Mouse (Mus musculus) neural tube, embryonic 14.5 days (tissue): ENCODE measurements at regions not wholly inside any gene's neighbourhood (a gene's known extent, or its start where the extent isn't known, plus 50 kb on each side); places are given as distances from the start of the nearest gene placed in this dataset.
A peak's percentile ranks its signal among the peaks of the same experiment; 100 is the strongest.

Experiments
- ATAC-seq: fragments of 200-750 bp; cut with Nextera tagmentation; 2 replicates; pipeline ENCODE4 v1.8.0; 2017; ENCODE audit warnings: low read depth, mild to moderate bottlenecking, moderate TSS enrichment, moderate library complexity
- H3K27ac ChIP-seq: fragments of 300-500 bp; sonication (generic); 2 replicates; pipeline ENCODE4 v1.5.1; 2014; ENCODE audit warnings: low read depth, mild to moderate bottlenecking, control low read depth, low read length, moderate library complexity, mixed read lengths
- H3K27me3 ChIP-seq: fragments of 300-500 bp; sonication (generic); 2 replicates; pipeline ENCODE4 v1.6.1; 2014; ENCODE audit warnings: low read length; ENCODE audit not compliant: control insufficient read depth, insufficient read depth
- H3K36me3 ChIP-seq: fragments of 300-500 bp; sonication (generic); 2 replicates; pipeline ENCODE4 v1.6.1; 2014; ENCODE audit warnings: low read length, mixed read lengths; ENCODE audit not compliant: control insufficient read depth, insufficient read depth
- H3K4me1 ChIP-seq: fragments of 300-500 bp; sonication (generic); 2 replicates; pipeline ENCODE4 v1.6.1; 2014; ENCODE audit warnings: low read length; ENCODE audit not compliant: control insufficient read depth, insufficient read depth
- H3K4me2 ChIP-seq: fragments of 300-500 bp; sonication (generic); 2 replicates; pipeline ENCODE4 v1.6.1; 2014; ENCODE audit warnings: mild to moderate bottlenecking, low read depth, low read length, control low read depth
- H3K4me3 ChIP-seq: fragments of 300-500 bp; sonication (generic); 2 replicates; pipeline ENCODE4 v1.5.1; 2014; ENCODE audit warnings: low read depth, low read length, control low read depth, mixed read lengths
- H3K9ac ChIP-seq: fragments of 300-500 bp; sonication (generic); replicated peaks from 2 replicates; pipeline ENCODE4 v1.6.1; 2014; ENCODE audit warnings: low read depth, mild to moderate bottlenecking, control low read depth, low read length, mixed read lengths
- H3K9me3 ChIP-seq: fragments of 300-500 bp; sonication (generic); 2 replicates; pipeline ENCODE4 v1.6.1; 2016; ENCODE audit warnings: low read length; ENCODE audit not compliant: control insufficient read depth
- WGBS: fragments of 180-500 bp; shearing (Covaris S2); extraction: QIAGEN DNeasy Blood & Tissue Kit; methylation state at CpG from one replicate; pipeline ENCODE4 v1.1.7; 2014; 5-methylcytosine and 5-hydroxymethylcytosine counted together

DNA sequence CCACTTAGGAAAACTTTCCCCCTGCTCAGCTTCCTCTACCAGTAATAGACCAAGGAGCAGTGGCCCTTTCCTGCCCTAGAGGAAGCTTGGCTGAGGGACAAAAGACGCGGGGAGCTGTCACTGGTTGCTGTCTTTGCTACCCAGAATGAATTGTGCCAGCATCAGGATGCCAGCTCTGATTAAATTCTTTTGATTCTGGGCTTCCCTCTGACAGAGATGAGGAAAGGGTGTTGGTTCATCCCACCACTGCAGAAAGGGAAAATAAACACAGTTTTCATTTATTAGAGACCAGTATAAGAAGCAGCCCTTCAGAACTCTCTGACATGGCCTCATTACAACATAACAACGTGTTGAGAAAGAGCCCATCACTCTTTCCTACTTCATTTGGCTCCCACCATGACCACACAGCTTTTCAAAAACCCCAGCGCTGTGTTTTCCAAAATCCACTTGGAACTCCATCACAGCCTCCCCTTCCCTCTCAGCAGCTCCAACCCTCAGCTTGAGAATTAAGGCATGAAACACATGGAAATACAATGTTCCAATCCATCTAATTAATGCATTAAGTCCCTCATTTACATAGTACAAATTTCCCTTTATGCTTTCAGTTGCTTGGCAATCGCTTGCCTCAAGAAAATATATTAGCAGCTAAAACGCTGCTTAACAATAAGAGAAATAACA, 429.6 kb downstream of the Efnb2 start:
- H3K4me2 ChIP-seq: no peak overlapping the region
- H3K9me3 ChIP-seq: no peaks in the 10 kb centered on the region
- no peaks in the 10 kb centered on the region for H3K27me3 ChIP-seq
- WGBS: 36% methylated on average over 6 of the region's 6 CpGs
- no peak for ATAC-seq
- no peak overlapping the region for H3K4me3 ChIP-seq
- no peak overlapping the region for H3K9ac ChIP-seq
- H3K4me1 ChIP-seq: 0 out of 2 replicates have a peak, but pooled peaks cover 4% of the 10 kb centered on the region
- H3K27ac ChIP-seq: no peak overlapping the region
- H3K36me3 ChIP-seq: no peaks in the 10 kb centered on the region

DNA sequence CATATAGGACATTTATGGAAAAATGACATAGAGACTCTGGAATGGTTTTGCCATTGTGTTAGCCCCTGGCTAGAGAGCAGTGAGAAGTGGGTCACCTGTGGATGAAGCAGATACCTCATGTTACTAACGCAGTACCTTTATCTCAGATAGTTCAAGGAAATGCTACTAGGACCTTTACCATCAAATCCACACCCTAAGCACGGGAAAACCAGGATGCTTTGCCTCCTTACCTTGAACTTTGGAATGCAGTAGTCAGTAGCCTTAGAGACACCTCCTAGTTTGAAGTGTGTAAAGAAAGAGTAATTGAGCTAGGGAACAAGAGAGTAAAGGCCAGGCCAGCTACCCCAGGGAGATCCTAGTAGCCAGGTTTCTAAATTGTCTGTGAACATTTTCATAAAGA, 435.0 kb downstream of the Efnb2 start:
- Histone ChIP-seq H3K4me2 (no peak overlapping the region), H3K4me3 (no peak overlapping the region), H3K4me1 (no peaks in the 10 kb centered on the region), H3K27ac (no peak overlapping the region), H3K9me3 (no peaks in the 10 kb centered on the region), H3K27me3 (no peaks in the 10 kb centered on the region), H3K36me3 (no peaks in the 10 kb centered on the region), H3K9ac (no peak overlapping the region)
- 92% methylated on average over 2 of the region's 2 CpGs for WGBS
- no peak for ATAC-seq

DNA sequence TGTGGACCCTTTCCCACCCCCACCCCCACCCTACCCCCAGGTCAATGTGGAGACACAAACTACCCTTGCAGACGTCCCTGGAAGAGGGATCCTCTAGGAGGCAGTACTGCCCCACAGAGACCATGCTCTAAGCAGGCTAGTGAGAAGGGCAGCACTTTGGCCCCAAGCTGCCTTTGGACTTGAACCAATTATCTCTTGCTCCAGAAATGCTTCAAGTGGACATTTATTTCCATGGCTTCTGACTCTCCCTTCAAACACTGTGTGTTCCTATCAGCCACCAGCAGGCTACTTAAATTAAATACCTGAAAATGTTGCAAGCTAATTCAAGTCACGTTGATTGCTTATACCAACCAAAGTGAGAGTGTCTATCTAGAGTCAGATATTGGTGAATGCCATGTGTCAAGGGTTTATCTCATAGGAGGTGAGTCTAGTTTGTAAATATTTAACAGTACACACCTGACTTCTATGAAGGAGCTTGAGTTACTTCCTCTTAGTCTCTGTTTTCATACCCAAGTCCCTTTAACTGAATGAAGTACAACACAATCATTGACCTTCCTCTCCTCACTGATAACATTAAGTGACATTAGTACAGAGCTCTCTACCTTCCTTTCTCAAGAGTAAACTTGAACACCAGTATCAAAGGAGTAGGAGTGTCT, 435.7 kb downstream of the Efnb2 start:
- Histone ChIP-seq H3K4me2 (no peak overlapping the region), H3K27ac (no peak overlapping the region), H3K9ac (no peak overlapping the region), H3K36me3 (no peaks in the 10 kb centered on the region), H3K4me1 (no peaks in the 10 kb centered on the region; the same call in 1 of the 2 replicates), H3K4me3 (no peak overlapping the region), H3K9me3 (no peaks in the 10 kb centered on the region), H3K27me3 (no peaks in the 10 kb centered on the region)
- WGBS: 59% methylated on average over 2 of the region's 2 CpGs
- no peak for ATAC-seq

DNA sequence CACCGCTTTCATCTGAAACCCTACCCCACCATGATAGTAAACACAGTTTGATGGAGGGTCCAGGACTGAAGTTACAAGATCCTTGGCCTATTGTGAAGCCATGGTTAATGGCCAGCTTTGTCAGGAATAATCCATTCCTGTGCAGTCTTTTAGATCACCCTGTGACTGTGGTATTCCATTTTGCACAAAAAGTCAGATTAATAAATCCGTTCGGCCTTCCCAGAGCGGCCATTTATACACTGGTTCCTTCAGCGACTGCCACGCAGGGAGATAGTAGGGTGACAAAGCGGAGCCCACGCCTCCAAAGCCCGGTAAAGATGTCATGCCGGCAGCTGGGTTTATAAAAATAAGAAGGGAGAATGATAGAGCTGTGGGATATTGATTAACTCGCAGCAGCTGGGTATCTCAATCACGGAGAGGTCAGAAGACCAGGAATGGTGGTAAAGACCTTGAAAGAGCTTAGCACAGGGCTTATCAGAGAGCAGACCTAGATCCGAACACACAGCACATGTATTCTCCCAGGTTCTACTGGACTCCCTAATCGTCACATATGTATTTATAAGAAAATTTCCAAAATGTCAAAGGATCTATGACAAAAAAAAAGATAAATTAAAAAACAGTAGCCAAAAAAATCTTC, 440.5 kb downstream of the Efnb2 start:
- H3K27ac ChIP-seq: no peak overlapping the region
- no peaks in the 10 kb centered on the region for H3K36me3 ChIP-seq
- H3K9me3 ChIP-seq: no peaks in the 10 kb centered on the region
- no peaks in the 10 kb centered on the region for H3K27me3 ChIP-seq
- no peaks in the 10 kb centered on the region; the same call in 1 of the 2 replicates for H3K4me1 ChIP-seq
- no peak overlapping the region for H3K9ac ChIP-seq
- no peak overlapping the region for H3K4me3 ChIP-seq
- H3K4me2 ChIP-seq: no peak overlapping the region
- peak; percentile 82; the same call in 1 of the 2 replicates for ATAC-seq
- 31% methylated on average over 14 of the region's 14 CpGs for WGBS

DNA sequence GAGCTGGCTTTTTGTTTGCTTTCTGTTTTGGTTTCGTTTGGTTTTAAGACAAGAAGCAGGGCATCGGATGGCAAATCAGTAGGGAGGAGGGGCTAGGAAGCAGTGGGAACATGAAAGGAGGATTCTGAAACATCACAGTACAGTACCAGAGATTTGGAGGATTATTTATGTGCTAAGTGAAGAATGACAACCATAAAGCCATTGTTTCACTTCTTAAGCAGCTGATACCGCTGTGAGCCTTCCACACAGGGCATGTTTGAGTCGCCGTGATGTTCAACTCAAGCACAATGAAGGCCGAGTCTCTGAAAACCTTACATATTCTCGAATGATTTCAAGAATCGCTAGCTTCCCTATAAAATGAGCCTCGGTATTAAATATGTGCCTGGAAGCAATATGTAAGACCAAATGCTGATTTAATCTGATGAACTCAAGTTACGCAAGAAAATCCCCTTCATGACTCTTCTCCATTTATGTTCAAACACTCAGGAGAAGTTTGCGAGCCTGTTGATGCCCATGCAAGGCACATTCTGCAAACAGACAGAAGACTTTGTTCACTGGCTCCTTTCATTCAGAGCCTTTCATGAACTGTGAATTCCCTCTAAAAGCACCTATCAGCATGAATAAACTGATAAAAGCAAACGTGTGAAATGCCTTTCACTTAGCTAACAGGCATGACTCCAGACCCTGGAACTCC, 441.2 kb downstream of the Efnb2 start:
- Histone ChIP-seq H3K9me3 (no peaks in the 10 kb centered on the region), H3K9ac (no peak overlapping the region), H3K27ac (no peak overlapping the region), H3K4me2 (peak overlapping the region; percentile 16; the same call in 1 of the 2 replicates), H3K27me3 (no peaks in the 10 kb centered on the region), H3K36me3 (no peaks in the 10 kb centered on the region), H3K4me3 (no peak overlapping the region), H3K4me1 (no peaks in the 10 kb centered on the region; the same call in 1 of the 2 replicates)
- 33% methylated on average over 12 of the region's 12 CpGs for WGBS
- 0 out of 2 replicates have a peak, but pooled peaks have one; percentile 49 for ATAC-seq

DNA sequence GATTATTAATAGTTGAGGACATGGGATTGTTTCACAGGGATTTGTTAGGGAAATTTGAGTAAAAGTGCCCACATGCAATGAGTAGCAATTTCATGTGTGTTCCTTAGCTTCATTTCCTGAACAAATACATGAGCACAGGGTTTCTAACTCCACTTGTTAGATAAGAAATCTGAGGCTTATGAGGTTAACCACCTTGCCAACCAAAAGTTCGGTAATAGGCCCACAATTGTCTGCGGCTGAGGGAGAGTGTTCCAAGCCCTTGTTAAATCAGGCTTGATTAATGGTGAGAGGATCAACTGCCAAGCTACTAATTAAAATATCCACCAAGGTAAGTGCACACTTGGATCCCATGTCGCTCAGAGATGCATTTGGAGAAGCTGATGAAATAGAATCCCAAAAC, 468.0 kb downstream of the Efnb2 start:
- H3K4me3 ChIP-seq: no peak overlapping the region
- no peaks in the 10 kb centered on the region for H3K36me3 ChIP-seq
- WGBS: 75% methylated on average over 3 of the region's 3 CpGs
- no peak overlapping the region for H3K4me2 ChIP-seq
- no peak overlapping the region for H3K9ac ChIP-seq
- H3K27ac ChIP-seq: no peak overlapping the region
- no peak for ATAC-seq
- no peaks in the 10 kb centered on the region for H3K9me3 ChIP-seq
- H3K27me3 ChIP-seq: no peaks in the 10 kb centered on the region
- no peaks in the 10 kb centered on the region for H3K4me1 ChIP-seq

DNA sequence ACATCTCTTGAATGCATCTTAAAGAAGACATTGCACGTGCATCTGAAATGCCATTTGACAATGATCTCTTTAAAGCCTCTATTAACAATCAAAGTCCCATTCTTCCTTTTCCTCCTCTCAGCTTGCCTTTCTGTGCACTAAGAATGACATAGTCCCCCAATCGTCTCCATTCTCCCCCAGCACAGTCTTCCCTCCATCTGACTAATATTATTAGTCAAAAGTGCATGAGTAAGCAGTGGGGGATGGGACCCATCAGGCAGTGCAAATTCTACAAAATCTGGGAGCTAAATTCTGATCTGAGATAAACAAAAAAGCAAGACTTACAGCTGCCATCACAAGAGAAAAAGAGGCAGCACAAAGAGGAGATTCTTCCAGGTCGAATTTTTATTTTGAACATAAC, 475.0 kb downstream of the Efnb2 start:
- Histone ChIP-seq H3K27ac (no peak overlapping the region), H3K9ac (no peak overlapping the region), H3K4me1 (no peaks in the 10 kb centered on the region), H3K36me3 (no peaks in the 10 kb centered on the region), H3K4me3 (no peak overlapping the region), H3K4me2 (no peak overlapping the region), H3K27me3 (no peaks in the 10 kb centered on the region), H3K9me3 (no peaks in the 10 kb centered on the region)
- no peak for ATAC-seq
- WGBS: 40% methylated on average over 3 of the region's 3 CpGs

DNA sequence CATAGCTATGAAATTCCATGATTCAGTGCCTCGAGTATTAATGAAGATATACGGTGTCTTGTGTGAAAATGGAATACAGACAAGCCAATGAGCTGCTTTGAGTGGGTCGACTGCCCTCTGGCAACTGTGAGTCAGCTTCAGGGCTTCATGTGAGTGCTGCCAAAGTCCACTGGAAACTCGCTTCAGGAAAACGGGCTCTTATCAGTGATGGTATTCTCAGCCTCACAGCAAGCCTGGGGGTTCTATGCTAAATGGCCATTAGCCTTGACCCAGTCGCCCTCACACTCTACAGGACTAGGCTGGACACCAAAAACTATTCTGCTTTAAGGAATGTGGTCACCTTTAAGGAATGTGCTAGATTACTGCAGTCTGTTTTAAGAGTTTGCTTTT, 477.8 kb downstream of the Efnb2 start:
- H3K4me1 ChIP-seq: no peaks in the 10 kb centered on the region
- WGBS: 48% methylated on average over 6 of the region's 6 CpGs
- no peak overlapping the region for H3K27ac ChIP-seq
- ATAC-seq: no peak
- no peak overlapping the region for H3K4me2 ChIP-seq
- no peaks in the 10 kb centered on the region for H3K36me3 ChIP-seq
- no peak overlapping the region for H3K9ac ChIP-seq
- no peaks in the 10 kb centered on the region for H3K9me3 ChIP-seq
- no peaks in the 10 kb centered on the region for H3K27me3 ChIP-seq
- no peak overlapping the region for H3K4me3 ChIP-seq
